Mouse (Mus musculus) left cerebral cortex, adult 2 months (tissue): ENCODE results near the gene Cbx4. TPM values are rescaled to one million over a fixed set of nuclear protein-coding genes. Genes with fewer than 3 reads are reported as not detected.

ENCODE experiments used
- DNase-seq, 2 experiments: peaks; one replicate each; pipeline ENCODE4 v3.0.0; 2021 to 2022; ENCODE audit warnings: low spot score in 2 of 2, mixed read lengths in 1 of 2; ENCODE audit errors: extremely low spot score in 1 of 2
- H3K27ac ChIP-seq: fragments of 200-600 bp; 2 replicates; pipeline ENCODE4 v1.8.1; 2022
- H3K4me3 ChIP-seq: fragments of 200-600 bp; 2 replicates; pipeline ENCODE4 v1.8.1; 2022
- CTCF ChIP-seq: fragments of 200-600 bp; IDR thresholded peaks from 2 replicates; pipeline ENCODE4 v1.8.1; 2022; ENCODE audit warnings: antibody characterized with exemption, mild to moderate bottlenecking, moderate library complexity
- intact Hi-C: fragments of 180-260 bp; cut with DNase I; formaldehyde crosslinking; loops from one replicate; pipeline ENCODE4 v1.15.1; 2025
- total RNA-seq, 2 experiments: library from RNA; stranded (reverse); gene quantifications; 2 replicates each; pipeline ENCODE4 v1.2.3; 2021

Cbx4 gene
- total RNA-seq, 2 experiments from 2014 or later, result 51.4 to 54.3 TPM

DNA sequence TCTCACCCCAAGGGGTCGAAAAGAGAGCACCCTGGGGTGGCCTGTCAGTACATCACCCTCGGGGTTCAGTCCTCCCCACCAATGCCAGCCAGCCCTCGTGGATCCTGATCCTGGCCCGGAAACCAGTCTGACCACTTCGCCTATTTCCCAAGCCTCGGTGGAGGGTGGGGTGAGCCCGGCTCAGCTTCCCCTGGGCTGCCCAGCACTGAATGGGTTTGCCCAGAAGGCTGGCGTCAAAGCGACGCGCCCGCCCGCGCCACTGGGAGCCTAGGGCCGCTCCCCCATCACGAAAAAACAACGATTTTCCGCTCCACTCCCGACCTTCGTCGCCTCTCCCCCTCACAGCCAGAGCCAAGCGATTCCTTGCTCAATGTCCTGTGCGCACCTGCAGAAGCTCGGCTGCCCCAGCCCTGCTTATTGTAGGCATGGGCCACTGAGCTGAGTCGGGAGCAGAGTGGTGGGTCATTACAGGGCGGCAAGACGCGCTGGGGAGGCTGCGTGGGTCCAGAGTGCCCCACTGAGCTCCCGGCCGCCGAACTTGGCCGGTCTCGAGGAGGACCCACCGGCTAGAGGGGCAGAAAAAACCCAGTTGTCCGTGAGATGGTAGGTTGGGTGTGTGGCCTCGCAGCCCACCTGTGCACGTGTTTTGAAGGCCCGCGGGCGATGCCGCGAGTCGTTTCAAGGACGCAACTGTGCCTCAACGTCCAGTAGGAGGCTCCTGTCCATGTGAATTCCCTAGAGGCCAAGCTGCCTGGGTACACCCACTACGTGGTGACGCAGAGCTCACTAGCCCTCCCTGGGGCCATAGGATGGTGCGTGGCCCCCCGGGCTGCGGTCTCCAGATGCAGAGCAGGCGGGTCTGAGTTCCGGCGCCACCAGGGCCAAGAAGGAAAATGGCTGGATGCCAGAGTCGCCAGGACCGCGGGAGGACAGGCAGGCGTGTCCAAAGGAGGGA is 27.7 kb downstream of the Cbx4 start:
- TF ChIP-seq CTCF, result peak; percentile 29
- Histone ChIP-seq H3K27ac (no peak overlapping the region), H3K4me3 (peak overlapping the region; percentile 7; the same call in 1 of the 2 replicates)
- intact Hi-C loops, result no loop called here
- peak in 1 of 2 experiments; percentile 22 for DNase-seq

DNA sequence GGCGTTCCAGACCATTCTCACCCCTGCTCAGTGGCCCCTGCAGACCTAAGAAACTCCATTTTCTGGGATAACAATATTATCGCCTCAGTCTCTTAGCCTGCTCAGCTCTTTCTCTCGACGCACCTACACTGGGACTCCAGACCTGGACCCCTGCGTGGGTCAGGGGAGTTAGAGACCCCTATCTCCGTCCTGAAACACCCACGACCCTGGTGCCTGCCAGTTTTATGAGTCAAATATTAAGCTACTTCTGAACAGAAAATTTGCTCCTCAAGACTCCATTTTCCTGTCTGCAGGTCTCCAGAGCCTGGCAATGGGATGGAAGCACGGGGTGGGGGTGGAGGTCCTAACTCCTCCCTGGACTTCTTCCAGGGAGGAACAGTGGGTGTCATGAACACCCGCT is 28.7 kb downstream of the Cbx4 start:
- peak overlapping the region; percentile 80 for H3K4me3 ChIP-seq
- no peak for TF ChIP-seq CTCF
- no peak overlapping the region; the same call in 1 of the 2 replicates for H3K27ac ChIP-seq
- no peak for DNase-seq
- intact Hi-C loops, result loop anchor here (2.0 kb wide), 1 partner anchor 14 kb away; no protein-coding TSS in a partner anchor

DNA sequence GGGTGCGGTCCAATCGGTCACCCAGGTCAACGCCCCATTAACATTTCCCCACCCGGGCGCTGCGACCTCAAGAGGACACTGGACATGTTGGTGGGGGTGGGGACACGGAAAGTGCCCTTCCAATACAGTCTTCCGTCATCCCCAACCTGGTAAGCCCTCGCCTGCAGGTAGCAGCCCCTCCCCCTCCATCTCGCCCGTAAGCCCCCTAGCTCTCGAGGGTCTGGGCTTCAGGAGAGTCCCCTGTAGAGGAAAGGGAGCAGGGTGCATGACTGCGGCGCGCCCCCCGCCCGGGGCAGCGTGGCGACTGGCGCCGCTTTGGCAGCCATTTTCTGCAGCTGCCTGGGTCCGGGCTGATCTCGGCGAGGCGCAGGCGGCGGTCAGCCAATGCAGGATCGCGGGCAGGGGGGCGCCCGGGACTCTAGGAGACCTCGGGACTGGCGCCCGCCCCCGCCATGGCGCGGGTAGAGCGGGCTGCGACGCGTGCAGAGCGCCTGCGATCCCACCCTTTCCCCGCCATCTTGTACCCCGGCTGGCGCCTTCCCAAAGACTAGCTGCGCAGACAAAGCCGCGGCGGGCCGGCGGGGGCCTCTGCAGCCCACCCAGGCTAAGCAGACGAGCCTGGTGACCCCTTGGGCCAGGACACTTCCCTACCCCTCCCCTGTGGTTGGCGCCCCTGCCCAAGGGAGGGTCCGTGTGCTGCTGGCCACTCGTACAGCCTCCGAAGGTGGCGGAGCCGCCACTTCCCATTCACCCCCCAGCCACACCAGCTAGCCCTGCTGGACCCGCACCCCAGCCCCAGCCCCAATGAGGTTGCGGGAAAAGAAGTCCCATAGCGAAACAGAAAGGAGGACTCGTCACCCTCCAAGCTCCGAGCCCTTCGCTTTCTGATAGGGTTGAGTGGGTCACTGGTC is 29.5 kb downstream of the Cbx4 start:
- Histone ChIP-seq H3K4me3 (peak overlapping the region; percentile 80), H3K27ac (peak overlapping the region; percentile 95)
- no peak for TF ChIP-seq CTCF
- intact Hi-C loops, result loop anchor here (1.0 to 2.0 kb wide), 2 partner anchors 14 to 30 kb away; partner anchors contain the start of gene Cbx4
- peak in 1 of 2 experiments; percentile 62 for DNase-seq

DNA sequence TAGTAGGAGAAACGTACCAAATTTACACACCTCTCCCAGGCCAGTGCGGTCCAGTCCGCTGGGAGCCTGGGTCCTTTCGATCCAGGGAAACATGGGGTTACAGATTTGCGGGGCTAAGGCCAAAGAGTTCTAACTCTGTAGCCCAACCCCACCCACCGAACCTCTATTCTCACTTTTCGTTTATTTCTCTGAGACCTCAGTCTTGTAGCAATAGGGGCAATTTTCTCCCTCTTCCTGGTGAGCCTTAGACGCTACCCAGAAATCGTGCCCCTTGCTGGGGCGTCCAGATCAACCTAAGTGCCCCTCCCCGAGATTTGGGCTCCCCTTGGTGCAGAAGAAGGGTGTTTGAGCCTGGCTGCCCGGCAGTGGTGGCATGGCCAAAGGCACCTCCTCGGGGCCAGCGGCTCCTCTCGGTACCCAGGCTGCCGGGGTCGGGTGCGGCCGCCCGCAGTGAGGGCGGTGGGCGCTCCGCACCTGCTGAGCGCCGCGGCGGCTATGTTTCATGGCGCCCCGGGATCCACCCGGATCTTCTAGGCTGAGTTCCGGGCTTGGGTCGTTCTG is 30.4 kb downstream of the Cbx4 start:
- peak in 1 of 2 experiments; percentile 20 for DNase-seq
- intact Hi-C loops, result loop anchor here (1.0 to 2.0 kb wide), 2 partner anchors 13 to 31 kb away; partner anchors contain the start of gene Cbx4

DNA sequence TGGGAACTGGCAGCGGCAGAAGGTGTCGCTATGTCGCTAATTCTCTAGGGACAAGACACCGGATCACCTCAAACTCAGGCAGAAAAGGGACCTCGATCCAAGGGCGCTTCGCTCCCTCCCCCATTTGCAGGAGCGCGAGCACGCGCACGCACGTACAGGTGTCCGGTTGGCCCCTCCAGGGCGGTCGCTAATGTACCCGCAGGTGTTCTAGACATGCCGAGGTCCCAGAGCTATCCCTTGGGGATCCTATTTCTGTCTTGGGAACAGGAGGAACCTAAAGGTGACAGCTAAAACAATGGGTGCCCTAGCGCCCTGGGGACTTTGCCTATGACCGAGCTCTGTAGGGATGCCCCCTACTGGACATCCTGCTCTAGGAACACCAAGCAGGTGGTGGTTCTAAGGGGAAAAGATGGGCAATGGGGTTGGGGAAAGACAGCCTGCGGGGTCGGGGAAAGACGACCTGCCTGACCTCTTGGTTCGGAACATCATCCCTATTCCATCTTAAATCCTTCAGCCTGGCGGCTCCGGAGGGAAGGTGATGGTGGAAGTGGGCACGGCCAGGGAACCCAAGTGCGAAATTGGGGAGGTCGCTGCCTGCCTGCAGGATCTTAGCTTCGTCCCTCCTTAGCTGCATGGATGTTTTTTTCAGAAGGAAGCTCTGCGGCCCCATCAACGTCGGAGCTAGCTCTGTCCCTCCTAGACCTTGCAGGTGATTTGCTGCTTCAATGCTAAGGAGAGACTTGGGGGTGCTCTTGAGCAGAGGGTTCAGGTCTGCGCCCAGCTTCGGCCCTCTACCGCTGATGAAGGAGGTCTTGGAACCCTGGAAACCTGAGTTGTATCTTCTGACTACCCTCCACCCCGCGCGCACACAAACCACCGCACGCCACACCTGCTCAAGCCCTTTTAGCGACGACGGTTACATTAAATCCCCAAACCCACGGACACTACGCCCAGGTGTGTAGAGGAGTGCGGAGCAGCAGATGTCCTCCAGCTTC is 31.4 kb downstream of the Cbx4 start:
- peak; percentile 51 for TF ChIP-seq CTCF
- intact Hi-C loops, result loop anchor here (5.0 kb wide), 1 partner anchor 213 kb away; the partner anchor contains the start of gene Gaa
- Histone ChIP-seq H3K4me3 (peak overlapping the region; percentile 28; the same call in 1 of the 2 replicates), H3K27ac (no peak overlapping the region)
- DNase-seq, result peak in 1 of 2 experiments; percentile 17

More for the DNA sequence above, 30.4 kb downstream of the Cbx4 start:
- Histone ChIP-seq H3K27ac (peak overlapping the region; percentile 79), H3K4me3 (peak overlapping the region; percentile 80)
- no peak for TF ChIP-seq CTCF

DNA sequence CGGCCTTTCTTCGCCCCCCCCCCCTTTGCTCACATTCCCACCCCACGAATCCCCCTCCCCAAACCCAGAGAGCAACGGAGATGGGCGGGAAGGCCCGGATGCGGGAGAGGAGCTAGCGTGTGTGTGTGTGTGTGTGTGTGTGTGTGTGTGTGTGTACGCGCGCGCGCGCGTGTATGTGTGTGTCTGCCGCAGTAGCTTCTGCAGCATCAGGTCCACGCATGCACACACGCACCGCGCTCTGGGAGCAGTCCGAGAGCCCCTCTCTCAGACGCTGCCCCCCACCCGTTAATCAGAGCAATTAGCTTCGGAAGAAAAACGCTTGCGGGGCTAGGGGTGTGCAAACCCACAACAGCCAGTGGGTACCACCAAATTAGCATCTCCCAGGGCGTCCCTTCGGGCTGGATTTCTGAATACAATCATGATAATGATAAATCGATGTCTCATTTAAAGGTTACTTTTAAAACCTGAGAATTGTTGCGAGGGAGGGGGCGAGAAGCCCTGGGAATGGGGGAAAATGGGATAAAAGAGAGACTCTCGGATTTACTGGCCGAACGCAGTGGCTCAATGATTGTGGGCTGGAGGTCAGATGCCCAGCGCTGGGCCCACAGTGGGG is 32.2 kb downstream of the Cbx4 start:
- intact Hi-C loops, result loop anchor here (5.0 kb wide), 1 partner anchor 213 kb away; the partner anchor contains the start of gene Gaa
- DNase-seq, result peak in 1 of 2 experiments; percentile 40

DNA sequence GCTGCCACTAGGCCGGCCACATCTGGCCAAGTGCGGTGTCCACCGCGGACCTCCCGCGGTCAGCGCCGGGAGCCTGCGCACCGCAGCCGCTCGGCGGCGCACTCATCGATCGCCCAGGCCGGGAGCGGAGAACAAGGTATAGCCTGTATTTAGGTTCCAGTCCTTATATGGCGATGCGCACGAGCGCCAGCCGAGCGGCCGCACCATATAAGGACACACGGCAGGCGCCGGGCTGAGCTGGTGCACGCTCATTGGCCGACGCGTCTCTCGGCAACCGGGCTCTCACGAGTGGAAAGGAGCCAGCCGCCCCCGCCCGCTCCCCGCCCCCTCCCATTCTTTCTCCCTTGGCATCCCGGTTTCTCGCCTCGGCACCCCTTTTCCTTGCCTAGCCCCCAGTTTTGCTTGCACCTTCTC is 32.8 kb downstream of the Cbx4 start:
- Histone ChIP-seq H3K4me3 (peak overlapping the region; percentile 33), H3K27ac (no peak overlapping the region)
- intact Hi-C loops, result loop anchor here (5.0 kb wide), 1 partner anchor 214 kb away; the partner anchor contains the start of gene Gaa
- DNase-seq, result peak; percentile 76 to 86
- peak; percentile 31 for TF ChIP-seq CTCF

More for the DNA sequence above, 32.2 kb downstream of the Cbx4 start:
- Histone ChIP-seq H3K27ac (peak overlapping the region; percentile 59; the same call in 1 of the 2 replicates), H3K4me3 (peak overlapping the region; percentile 28; the same call in 1 of the 2 replicates)
- no peak for TF ChIP-seq CTCF

DNA sequence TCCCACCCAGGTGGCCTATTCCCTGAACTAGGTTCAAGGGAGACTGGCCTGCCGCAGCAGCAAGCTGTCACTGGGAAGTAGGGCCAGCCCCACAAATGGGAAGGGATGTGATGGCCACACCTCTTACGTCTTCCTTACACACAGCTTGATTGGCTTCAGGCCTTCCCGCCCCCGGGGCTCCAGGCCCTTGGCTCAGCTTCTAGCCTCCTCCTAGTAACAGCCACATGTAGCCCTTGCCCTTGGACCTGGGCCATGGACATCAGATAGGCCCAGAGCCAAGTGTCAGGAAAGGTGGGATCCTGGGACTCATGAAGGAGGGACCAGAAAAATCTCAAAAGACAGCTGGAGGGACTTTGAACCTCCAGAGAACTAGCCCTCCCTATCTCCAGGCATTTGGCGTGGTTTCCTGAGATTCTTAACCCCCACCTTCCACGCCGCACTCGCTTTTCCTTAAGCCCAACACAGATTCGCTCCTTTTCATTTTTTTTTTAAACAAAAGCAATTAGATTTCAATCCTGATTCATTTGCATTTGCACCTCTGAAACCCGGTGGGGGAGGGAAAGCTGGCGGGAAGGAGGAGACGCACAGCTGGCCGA is 33.3 kb downstream of the Cbx4 start:
- no peak for TF ChIP-seq CTCF
- Histone ChIP-seq H3K27ac (no peak overlapping the region), H3K4me3 (peak overlapping the region; percentile 33)
- intact Hi-C loops, result loop anchor here (1.0 to 5.0 kb wide), 2 partner anchors 137 to 215 kb away; partner anchors contain the start of gene Gaa
- DNase-seq, result no peak
